Mouse (Mus musculus) limb, embryonic 14.5 days (tissue): ENCODE data around the gene Gm21972. TPM values are rescaled to one million over a fixed set of nuclear protein-coding genes. Genes with fewer than 3 reads are reported as not detected.

ENCODE experiments used
- ATAC-seq: fragments of 200-750 bp; cut with Nextera tagmentation; 2 replicates; pipeline ENCODE4 v1.8.0; 2017; ENCODE audit warnings: low read depth, moderate number of reproducible peaks, moderate TSS enrichment; ENCODE audit not compliant: low FRiP score
- DNase-seq: peaks from one replicate; pipeline ENCODE4 v3.0.0-alpha.2; 2015; ENCODE audit warnings: low spot score
- H3K27ac ChIP-seq: fragments of 300-500 bp; sonication (generic); replicated peaks from 2 replicates; pipeline ENCODE4 v1.5.1; 2014; ENCODE audit warnings: low read depth, mild to moderate bottlenecking, low read length, moderate library complexity, mixed read lengths
- H3K27me3 ChIP-seq: fragments of 300-500 bp; sonication (generic); 2 replicates; pipeline ENCODE4 v1.6.1; 2014; ENCODE audit warnings: low read length, mixed read lengths; ENCODE audit not compliant: control insufficient read depth, insufficient read depth
- H3K36me3 ChIP-seq: fragments of 300-500 bp; sonication (generic); 2 replicates; pipeline ENCODE4 v1.6.1; 2014; ENCODE audit warnings: mild to moderate bottlenecking, low read length, moderate library complexity, mixed read lengths; ENCODE audit not compliant: control insufficient read depth, insufficient read depth
- H3K4me1 ChIP-seq: fragments of 300-500 bp; sonication (generic); 2 replicates; pipeline ENCODE4 v1.6.1; 2014; ENCODE audit warnings: antibody characterized with exemption, low read length, mixed read lengths; ENCODE audit not compliant: control insufficient read depth, insufficient read depth
- H3K4me2 ChIP-seq: fragments of 300-500 bp; sonication (generic); replicated peaks from 2 replicates; pipeline ENCODE4 v1.6.1; 2014; ENCODE audit warnings: low read depth, mild to moderate bottlenecking, low read length, moderate library complexity; ENCODE audit not compliant: severe bottlenecking
- H3K4me3 ChIP-seq: fragments of 300-500 bp; sonication (generic); replicated peaks from 2 replicates; pipeline ENCODE4 v1.5.1; 2014; ENCODE audit warnings: low read length
- H3K9ac ChIP-seq: fragments of 300-500 bp; sonication (generic); 2 replicates; pipeline ENCODE4 v1.6.1; 2014; ENCODE audit warnings: mild to moderate bottlenecking, low read depth, low read length, moderate library complexity; ENCODE audit not compliant: severe bottlenecking
- H3K9me3 ChIP-seq: fragments of 300-500 bp; sonication (generic); 2 replicates; pipeline ENCODE4 v1.6.1; 2016; ENCODE audit warnings: low read length; ENCODE audit not compliant: control insufficient read depth
- POLR2A ChIP-seq: fragments of 200-500 bp; IDR thresholded peaks from 2 replicates; pipeline ENCODE4 v1.8.0; 2012; ENCODE audit warnings: inconsistent platforms, mild to moderate bottlenecking, moderate library complexity, borderline replicate concordance; ENCODE audit not compliant: insufficient read depth, insufficient read length; ENCODE audit errors: extremely low read depth
- WGBS: fragments of 180-500 bp; shearing (Covaris S2); extraction: QIAGEN DNeasy Blood & Tissue Kit; methylation state at CpG from one replicate; pipeline ENCODE4 v1.1.7; 2014; 5-methylcytosine and 5-hydroxymethylcytosine counted together
- polyA plus RNA-seq, 2 experiments: library from polyadenylated mRNA; depleted of rRNA in 1 of 2; stranded (reverse) in 1 of 2; unstranded in 1 of 2; fragments of >200 nt; fragmentation: Nextera tagmentation in 1 of 2; extraction: Ambion mirVana in 1 of 2; gene quantifications; 2 replicates each; pipeline versions ENCODE4 v1.2.1 to v1.2.3; 2012 to 2014

Gene Gm21972
- polyA plus RNA-seq, 2 experiments, result 0.47 to 0.89 TPM

- no peak for DNase-seq
- Histone ChIP-seq H3K9ac (no peak overlapping the region), H3K27ac (no peak overlapping the region), H3K9me3 (no peaks in the 10 kb centered on the region), H3K4me3 (no peak overlapping the region), H3K36me3 (peaks cover 60% of the 10 kb centered on the region), H3K4me1 (no peaks in the 10 kb centered on the region), H3K4me2 (no peak overlapping the region), H3K27me3 (no peaks in the 10 kb centered on the region)
- no peak for ATAC-seq
- 87% methylated on average over 7 of the region's 7 CpGs for WGBS
- no peak for TF ChIP-seq POLR2A
Observed at GRCm38 (mm10) chr1:86210676-86211075, 77.2 kb downstream of the Gm21972 start.

GRCm38 (mm10) chr1:86211498-86211897, 78.1 kb downstream of the Gm21972 start:
- H3K27ac ChIP-seq, result no peak overlapping the region
- no peaks in the 10 kb centered on the region for H3K4me1 ChIP-seq
- H3K4me2 ChIP-seq, result no peak overlapping the region
- ATAC-seq (no peak), DNase-seq (no peak)
- no peak for TF ChIP-seq POLR2A
- no peak overlapping the region for H3K9ac ChIP-seq
- no peak overlapping the region for H3K4me3 ChIP-seq
- H3K27me3 ChIP-seq, result no peaks in the 10 kb centered on the region
- peaks cover 59% of the 10 kb centered on the region for H3K36me3 ChIP-seq
- 100% methylated on average over 1 of the region's 1 CpGs for WGBS
- no peaks in the 10 kb centered on the region for H3K9me3 ChIP-seq

Other genes starting within 250 kb of the Gm21972 start
- gene Itm2c, start 239.4 kb upstream of the Gm21972 start, polyA plus RNA-seq (2012; rRNA removed), result 213 and 289 TPM in 2 replicates
- 181 and 197 TPM in 2 replicates for gene Itm2c, start 239.4 kb upstream of the Gm21972 start, polyA plus RNA-seq (2014; fragmentation: Nextera tagmentation; extraction: Ambion mirVana)
- gene 4933407L21Rik, start 205.2 kb upstream of the Gm21972 start, polyA plus RNA-seq (2012; rRNA removed), result 1.2 and 1.3 TPM in 2 replicates
- gene 4933407L21Rik, start 205.2 kb upstream of the Gm21972 start, polyA plus RNA-seq (2014; fragmentation: Nextera tagmentation; extraction: Ambion mirVana), result 0.66 and 0.73 TPM in 2 replicates
- 0.11 and 0.12 TPM in 2 replicates for gene Gpr55, start 172.6 kb upstream of the Gm21972 start, polyA plus RNA-seq (2012; rRNA removed)
- gene Gpr55, start 172.6 kb upstream of the Gm21972 start, polyA plus RNA-seq (2014; fragmentation: Nextera tagmentation; extraction: Ambion mirVana), result not detected in 2 replicates
- gene Spata3, start 116.8 kb upstream of the Gm21972 start, polyA plus RNA-seq (2012; rRNA removed), result not detected in 2 replicates
- gene Spata3, start 116.8 kb upstream of the Gm21972 start, polyA plus RNA-seq (2014; fragmentation: Nextera tagmentation; extraction: Ambion mirVana), result not detected in 2 replicates
- 0.57 and 0.93 TPM in 2 replicates for gene 2810459M11Rik, start 87.8 kb upstream of the Gm21972 start, polyA plus RNA-seq (2012; rRNA removed)
- 0.32 and 0.50 TPM in 2 replicates for gene 2810459M11Rik, start 87.8 kb upstream of the Gm21972 start, polyA plus RNA-seq (2014; fragmentation: Nextera tagmentation; extraction: Ambion mirVana)
- gene Psmd1, start 69.2 kb upstream of the Gm21972 start, polyA plus RNA-seq (2012; rRNA removed), result 73.2 and 79.2 TPM in 2 replicates
- gene Psmd1, start 69.2 kb upstream of the Gm21972 start, polyA plus RNA-seq (2014; fragmentation: Nextera tagmentation; extraction: Ambion mirVana), result 157 and 161 TPM in 2 replicates
- gene Htr2b, start 21.7 kb upstream of the Gm21972 start, polyA plus RNA-seq (2012; rRNA removed), result 0.78 and 1.1 TPM in 2 replicates
- 1.3 and 1.7 TPM in 2 replicates for gene Htr2b, start 21.7 kb upstream of the Gm21972 start, polyA plus RNA-seq (2014; fragmentation: Nextera tagmentation; extraction: Ambion mirVana)
- gene Armc9, start 21.1 kb downstream of the Gm21972 start, polyA plus RNA-seq (2012; rRNA removed), result 16.5 and 17.0 TPM in 2 replicates
- gene Armc9, start 21.1 kb downstream of the Gm21972 start, polyA plus RNA-seq (2014; fragmentation: Nextera tagmentation; extraction: Ambion mirVana), result 19.6 and 23.1 TPM in 2 replicates
- 9.7 and 13.2 TPM in 2 replicates for gene B3gnt7, start 169.2 kb downstream of the Gm21972 start, polyA plus RNA-seq (2012; rRNA removed)
- gene B3gnt7, start 169.2 kb downstream of the Gm21972 start, polyA plus RNA-seq (2014; fragmentation: Nextera tagmentation; extraction: Ambion mirVana), result 7.1 and 7.7 TPM in 2 replicates
- gene Ncl, start 225.8 kb downstream of the Gm21972 start, polyA plus RNA-seq (2012; rRNA removed), result 63.5 and 201 TPM in 2 replicates
- gene Ncl, start 225.8 kb downstream of the Gm21972 start, polyA plus RNA-seq (2014; fragmentation: Nextera tagmentation; extraction: Ambion mirVana), result 286 and 299 TPM in 2 replicates